Mouse (Mus musculus): ENCODE results near the gene Ttpal. TPM values are rescaled to one million over a fixed set of nuclear protein-coding genes. Genes with fewer than 3 reads are reported as not detected.

Ttpal gene
- polyA plus RNA-seq, 1 experiment, result 63.2 TPM

DNA sequence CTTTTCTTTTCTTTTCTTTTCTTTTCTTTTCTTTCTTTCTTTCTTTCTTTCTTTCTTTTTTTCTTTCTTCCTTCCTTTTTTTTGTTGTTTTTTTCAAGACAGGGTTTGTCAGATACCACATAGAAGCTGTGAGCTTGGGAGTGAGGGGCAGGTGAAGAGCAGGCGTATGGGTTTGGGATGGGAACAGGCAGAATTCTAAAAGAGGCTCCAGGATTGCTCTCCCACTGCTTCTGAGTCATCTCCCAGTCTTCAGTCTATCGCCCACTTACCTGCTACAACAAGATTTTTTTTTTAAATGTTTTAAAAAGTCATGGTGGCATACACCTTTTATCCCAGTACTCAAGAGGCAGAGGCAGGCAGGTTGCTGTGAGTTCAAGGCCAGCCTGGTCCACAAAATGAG, 24.1 kb upstream of the Ttpal start:
- 96% methylated on average over 2 of the region's 2 CpGs for WGBS
- Histone ChIP-seq H3K4me1 (replicated peaks; ENCODE audit: control insufficient read depth, insufficient read depth, low read length) (peaks cover 4% of the 10 kb centered on the region; the same call in 1 of the 2 replicates), H3K4me3 (ENCODE audit: control insufficient read depth, insufficient read depth, low read length) (no peak overlapping the region), H3K27ac (ENCODE audit: control insufficient read depth, insufficient read depth, low read length) (no peak overlapping the region), H3K36me3 (ENCODE audit: control insufficient read depth, insufficient read depth, low read length) (no peaks in the 10 kb centered on the region), H3K27me3 (ENCODE audit: control insufficient read depth, insufficient read depth, low read length) (no peaks in the 10 kb centered on the region)
- TF ChIP-seq POLR2A (IDR thresholded peaks at IDR 0.05; ENCODE audit: control insufficient read depth, extremely low read depth, insufficient read depth, low read length, poor library complexity) (no peak), CTCF (IDR thresholded peaks at IDR 0.05; ENCODE audit: borderline replicate concordance, control insufficient read depth, extremely low read depth, insufficient read depth, low read length, poor library complexity) (no peak)
- no peak for DNase-seq

DNA sequence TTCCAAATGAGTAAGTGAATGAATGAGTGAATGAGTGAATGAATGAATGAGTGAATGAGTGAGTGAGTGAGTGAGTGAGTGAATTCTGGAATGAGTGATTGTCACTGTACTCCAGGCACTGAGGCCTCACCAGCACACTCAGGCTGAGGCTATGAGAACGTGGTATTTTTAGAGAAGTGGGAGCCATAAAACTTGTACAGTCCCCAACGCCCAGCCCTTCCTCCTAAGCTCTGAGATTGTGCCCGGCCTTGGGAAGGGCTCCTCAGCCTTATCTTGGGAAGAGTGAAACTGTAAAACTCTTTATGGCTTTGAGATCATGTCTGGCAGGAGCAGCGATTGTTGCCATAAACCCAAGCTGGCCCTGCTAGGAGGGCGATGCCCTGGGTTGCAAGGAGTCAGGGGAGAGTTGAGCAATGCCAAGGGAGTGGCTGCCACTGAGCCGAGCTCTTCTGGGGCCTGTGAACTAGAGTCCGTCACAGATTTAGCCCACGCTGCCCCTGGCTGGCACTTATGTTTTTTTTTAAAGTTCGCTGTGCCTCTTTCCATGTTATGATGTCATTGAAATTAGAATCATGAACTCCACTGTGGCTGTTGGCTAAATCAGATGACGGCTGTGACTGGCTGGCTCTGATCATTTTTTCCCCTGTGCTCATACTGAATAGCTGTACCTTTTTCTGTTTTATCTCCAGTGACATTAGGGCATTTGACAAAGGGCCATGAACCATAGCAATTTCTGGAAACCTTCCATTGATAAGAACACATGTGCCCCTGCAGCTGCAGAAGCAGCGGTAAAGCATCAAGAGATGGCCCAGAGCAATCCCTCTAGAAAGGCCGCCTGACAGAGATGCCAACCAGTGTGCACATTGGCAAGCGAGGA, 21.8 kb upstream of the Ttpal start:
- no peak overlapping the region for H3K4me3 ChIP-seq (ENCODE audit: control insufficient read depth, insufficient read depth, low read length)
- no peaks in the 10 kb centered on the region for H3K36me3 ChIP-seq (ENCODE audit: control insufficient read depth, insufficient read depth, low read length)
- TF ChIP-seq POLR2A (IDR thresholded peaks at IDR 0.05; ENCODE audit: control insufficient read depth, extremely low read depth, insufficient read depth, low read length, poor library complexity) (no peak), CTCF (IDR thresholded peaks at IDR 0.05; ENCODE audit: borderline replicate concordance, control insufficient read depth, extremely low read depth, insufficient read depth, low read length, poor library complexity) (no peak)
- H3K27ac ChIP-seq (ENCODE audit: control insufficient read depth, insufficient read depth, low read length), result no peak overlapping the region
- no peaks in the 10 kb centered on the region for H3K27me3 ChIP-seq (ENCODE audit: control insufficient read depth, insufficient read depth, low read length)
- 76% methylated on average over 13 of the region's 13 CpGs for WGBS
- H3K4me1 ChIP-seq (replicated peaks; ENCODE audit: control insufficient read depth, insufficient read depth, low read length), result peaks cover 2% of the 10 kb centered on the region; the same call in 1 of the 2 replicates
- no peak for DNase-seq

DNA sequence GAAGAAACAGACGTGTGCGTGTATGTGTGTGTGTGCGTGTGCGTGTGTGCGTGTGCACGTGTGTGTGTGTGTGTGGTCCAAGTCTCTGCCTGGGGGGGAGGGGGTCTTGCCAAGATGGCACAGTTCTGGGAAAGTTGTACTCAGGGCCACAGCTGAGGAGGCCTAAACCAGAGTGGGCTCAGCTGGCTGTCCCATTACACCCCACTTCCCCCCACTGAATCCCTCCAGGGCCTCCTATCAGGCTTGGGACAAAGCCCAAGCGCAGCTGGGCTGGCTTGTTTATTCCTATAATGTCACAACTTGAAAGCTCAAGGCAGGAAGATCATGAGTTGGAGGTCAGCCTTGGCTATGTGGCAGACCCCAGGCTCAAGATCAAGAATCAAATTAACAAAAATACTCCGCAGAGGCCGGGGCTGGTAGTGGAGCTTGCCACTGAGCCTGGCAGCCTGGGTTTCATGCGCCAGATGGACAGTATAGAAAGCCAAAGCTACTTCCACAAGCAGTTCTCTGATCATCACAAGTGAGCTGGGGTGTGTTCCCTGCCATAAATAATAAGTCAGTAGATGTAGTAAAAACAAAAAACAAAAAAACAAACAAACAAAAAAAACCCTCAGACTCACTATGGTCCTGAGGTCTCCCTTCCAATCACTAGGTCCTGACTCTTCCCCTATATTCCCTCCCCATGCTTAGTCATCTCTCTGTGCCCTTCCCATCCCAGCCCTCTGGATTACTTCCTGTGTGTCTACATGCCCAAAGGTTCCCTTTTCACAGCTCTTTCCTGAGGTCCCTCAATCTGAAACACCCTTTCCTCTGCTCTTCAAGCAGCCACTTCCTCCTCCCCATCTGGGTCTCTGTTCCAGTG, 18.7 kb upstream of the Ttpal start:
- Histone ChIP-seq H3K4me3 (ENCODE audit: control insufficient read depth, insufficient read depth, low read length) (no peak overlapping the region), H3K27ac (ENCODE audit: control insufficient read depth, insufficient read depth, low read length) (no peak overlapping the region), H3K36me3 (ENCODE audit: control insufficient read depth, insufficient read depth, low read length) (no peaks in the 10 kb centered on the region), H3K27me3 (ENCODE audit: control insufficient read depth, insufficient read depth, low read length) (no peaks in the 10 kb centered on the region), H3K4me1 (replicated peaks; ENCODE audit: control insufficient read depth, insufficient read depth, low read length) (peaks cover 4% of the 10 kb centered on the region; the same call in 1 of the 2 replicates)
- TF ChIP-seq CTCF (IDR thresholded peaks at IDR 0.05; ENCODE audit: borderline replicate concordance, control insufficient read depth, extremely low read depth, insufficient read depth, low read length, poor library complexity) (no peak), POLR2A (IDR thresholded peaks at IDR 0.05; ENCODE audit: control insufficient read depth, extremely low read depth, insufficient read depth, low read length, poor library complexity) (no peak)
- whole genome bisulfite sequencing, result 96% methylated on average over 10 of the region's 10 CpGs
- no peak for DNase-seq

DNA sequence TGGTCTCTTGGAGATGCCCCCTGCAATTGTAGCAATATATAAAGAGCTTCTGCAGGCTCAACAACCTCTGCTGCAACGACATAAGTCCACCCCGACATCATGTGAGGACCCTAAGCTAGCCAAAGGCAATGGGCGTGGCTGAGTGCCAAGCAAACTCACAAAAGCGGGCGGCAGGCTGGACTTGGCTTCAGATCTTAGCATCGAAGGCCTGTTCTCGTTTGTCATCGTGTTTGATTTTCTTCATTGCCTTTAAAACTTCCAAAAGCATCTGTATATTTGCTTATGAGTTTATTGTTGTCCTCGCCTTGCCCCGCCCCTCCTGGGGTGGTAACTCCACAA, 18.1 kb upstream of the Ttpal start:
- no peak for DNase-seq
- TF ChIP-seq POLR2A (IDR thresholded peaks at IDR 0.05; ENCODE audit: control insufficient read depth, extremely low read depth, insufficient read depth, low read length, poor library complexity) (no peak), CTCF (IDR thresholded peaks at IDR 0.05; ENCODE audit: borderline replicate concordance, control insufficient read depth, extremely low read depth, insufficient read depth, low read length, poor library complexity) (no peak)
- H3K4me3 ChIP-seq (ENCODE audit: control insufficient read depth, insufficient read depth, low read length), result no peak overlapping the region
- H3K27ac ChIP-seq (ENCODE audit: control insufficient read depth, insufficient read depth, low read length), result no peak overlapping the region
- no peaks in the 10 kb centered on the region for H3K27me3 ChIP-seq (ENCODE audit: control insufficient read depth, insufficient read depth, low read length)
- peaks cover 4% of the 10 kb centered on the region; the same call in 1 of the 2 replicates for H3K4me1 ChIP-seq (replicated peaks; ENCODE audit: control insufficient read depth, insufficient read depth, low read length)
- WGBS, result 83% methylated on average over 10 of the region's 10 CpGs
- H3K36me3 ChIP-seq (ENCODE audit: control insufficient read depth, insufficient read depth, low read length), result no peaks in the 10 kb centered on the region

DNA sequence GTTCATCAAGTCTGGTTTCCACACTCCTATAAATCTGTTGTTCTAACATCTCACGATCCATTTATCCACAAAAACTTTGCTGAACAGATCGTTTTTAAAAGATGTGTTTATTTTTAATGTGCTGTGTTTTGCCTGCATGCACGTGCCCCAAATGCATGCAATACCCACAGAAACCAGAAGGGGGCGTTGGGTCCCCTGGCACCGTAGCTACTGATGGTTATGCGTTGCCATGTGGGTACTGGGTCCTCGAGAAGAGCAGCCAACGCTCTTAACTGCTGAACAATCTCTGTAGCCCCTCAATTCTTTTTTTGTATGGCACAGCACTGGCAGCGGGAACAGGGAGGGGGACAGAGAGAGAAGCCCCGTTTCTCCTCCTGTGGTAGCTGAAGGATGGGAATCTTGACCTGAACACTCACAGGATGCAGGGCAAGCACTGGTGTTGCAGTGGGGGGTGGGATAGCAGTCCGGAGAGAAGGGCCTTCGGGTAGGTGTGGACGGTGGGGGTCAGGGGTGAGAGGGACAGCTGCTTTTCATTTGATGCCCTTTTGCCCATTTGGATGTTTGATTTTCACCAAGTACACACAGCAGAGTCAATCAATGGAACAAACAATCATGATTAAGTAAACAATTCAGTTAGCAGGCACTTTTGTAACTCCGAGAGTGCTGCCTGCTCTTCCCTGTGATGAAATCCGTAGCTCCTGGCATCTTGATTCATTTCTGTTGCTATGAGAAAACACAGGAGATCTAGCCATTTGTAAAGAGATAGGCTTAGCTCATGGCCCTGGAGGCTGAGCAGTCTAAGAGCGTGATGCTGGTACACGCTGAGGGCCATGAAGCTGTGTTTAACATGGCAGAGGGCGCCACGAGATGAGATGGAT, 15.5 kb upstream of the Ttpal start:
- 57% methylated on average over 19 of the region's 19 CpGs for WGBS

More for the DNA sequence above, 15.5 kb upstream of the Ttpal start:
- no peak overlapping the region for H3K4me3 ChIP-seq (ENCODE audit: control insufficient read depth, insufficient read depth, low read length)
- H3K4me1 ChIP-seq (replicated peaks; ENCODE audit: control insufficient read depth, insufficient read depth, low read length), result peaks cover 6% of the 10 kb centered on the region; the same call in 1 of the 2 replicates
- TF ChIP-seq CTCF (IDR thresholded peaks at IDR 0.05; ENCODE audit: borderline replicate concordance, control insufficient read depth, extremely low read depth, insufficient read depth, low read length, poor library complexity), result peak; percentile 89
- no peak for TF ChIP-seq POLR2A (IDR thresholded peaks at IDR 0.05; ENCODE audit: control insufficient read depth, extremely low read depth, insufficient read depth, low read length, poor library complexity)
- no peaks in the 10 kb centered on the region for H3K27me3 ChIP-seq (ENCODE audit: control insufficient read depth, insufficient read depth, low read length)
- H3K36me3 ChIP-seq (ENCODE audit: control insufficient read depth, insufficient read depth, low read length), result no peaks in the 10 kb centered on the region
- no peak overlapping the region for H3K27ac ChIP-seq (ENCODE audit: control insufficient read depth, insufficient read depth, low read length)
- DNase-seq, result peak; percentile 53
